Mouse (Mus musculus) neural tube, embryonic 11.5 days (tissue): ENCODE measurements around the gene Cercam. TPM values are rescaled to one million over a fixed set of nuclear protein-coding genes. Genes with fewer than 3 reads are reported as not detected.

Source experiments
- ATAC-seq: fragments of 200-750 bp; cut with Nextera tagmentation; 2 replicates; pipeline ENCODE4 v1.8.0; 2017; ENCODE audit warnings: moderate number of reproducible peaks, mild to moderate bottlenecking, moderate TSS enrichment, moderate library complexity; ENCODE audit not compliant: insufficient read depth, low FRiP score, low TSS enrichment
- DNase-seq: peaks from one replicate; pipeline ENCODE4 v3.0.0-alpha.2; 2015; ENCODE audit warnings: low spot score
- H3K27ac ChIP-seq: fragments of 300-500 bp; sonication (generic); 2 replicates; pipeline ENCODE4 v1.5.1; 2014; ENCODE audit warnings: low read depth, mild to moderate bottlenecking, low read length
- H3K27me3 ChIP-seq: fragments of 300-500 bp; sonication (generic); 2 replicates; pipeline ENCODE4 v1.6.1; 2014; ENCODE audit warnings: mild to moderate bottlenecking, low read length, mixed read lengths; ENCODE audit not compliant: control insufficient read depth, insufficient read depth
- H3K36me3 ChIP-seq: fragments of 300-500 bp; sonication (generic); 2 replicates; pipeline ENCODE4 v1.6.1; 2014; ENCODE audit warnings: mild to moderate bottlenecking, low read length, moderate library complexity, mixed read lengths; ENCODE audit not compliant: control insufficient read depth, insufficient read depth
- H3K4me1 ChIP-seq: fragments of 300-500 bp; sonication (generic); 2 replicates; pipeline ENCODE4 v1.6.1; 2014; ENCODE audit warnings: low read length, mixed read lengths; ENCODE audit not compliant: control insufficient read depth, insufficient read depth
- H3K4me2 ChIP-seq: fragments of 300-500 bp; sonication (generic); 2 replicates; pipeline ENCODE4 v1.6.1; 2014; ENCODE audit warnings: low read depth, mild to moderate bottlenecking, moderate library complexity
- H3K4me3 ChIP-seq: fragments of 300-500 bp; sonication (generic); 2 replicates; pipeline ENCODE4 v1.5.1; 2014; ENCODE audit warnings: low read depth, low read length
- H3K9ac ChIP-seq: fragments of 300-500 bp; sonication (generic); 2 replicates; pipeline ENCODE4 v1.6.1; 2014; ENCODE audit warnings: mild to moderate bottlenecking, low read length
- H3K9me3 ChIP-seq: fragments of 300-500 bp; sonication (generic); 2 replicates; pipeline ENCODE4 v1.6.1; 2016; ENCODE audit warnings: low read length; ENCODE audit not compliant: control insufficient read depth
- WGBS: fragments of 180-500 bp; shearing (Covaris S2); extraction: QIAGEN DNeasy Blood & Tissue Kit; methylation state at CpG from one replicate; pipeline ENCODE4 v1.1.7; 2014; 5-methylcytosine and 5-hydroxymethylcytosine counted together
- polyA plus RNA-seq: library from polyadenylated mRNA; unstranded; fragments of >200 nt; fragmentation: Nextera tagmentation; extraction: Ambion mirVana; gene quantifications from 2 replicates; pipeline ENCODE4 v1.2.1, GENCODE M21; 2014

Gene Cercam
- polyA plus RNA-seq = 17.5 and 20.2 TPM in 2 replicates

DNA sequence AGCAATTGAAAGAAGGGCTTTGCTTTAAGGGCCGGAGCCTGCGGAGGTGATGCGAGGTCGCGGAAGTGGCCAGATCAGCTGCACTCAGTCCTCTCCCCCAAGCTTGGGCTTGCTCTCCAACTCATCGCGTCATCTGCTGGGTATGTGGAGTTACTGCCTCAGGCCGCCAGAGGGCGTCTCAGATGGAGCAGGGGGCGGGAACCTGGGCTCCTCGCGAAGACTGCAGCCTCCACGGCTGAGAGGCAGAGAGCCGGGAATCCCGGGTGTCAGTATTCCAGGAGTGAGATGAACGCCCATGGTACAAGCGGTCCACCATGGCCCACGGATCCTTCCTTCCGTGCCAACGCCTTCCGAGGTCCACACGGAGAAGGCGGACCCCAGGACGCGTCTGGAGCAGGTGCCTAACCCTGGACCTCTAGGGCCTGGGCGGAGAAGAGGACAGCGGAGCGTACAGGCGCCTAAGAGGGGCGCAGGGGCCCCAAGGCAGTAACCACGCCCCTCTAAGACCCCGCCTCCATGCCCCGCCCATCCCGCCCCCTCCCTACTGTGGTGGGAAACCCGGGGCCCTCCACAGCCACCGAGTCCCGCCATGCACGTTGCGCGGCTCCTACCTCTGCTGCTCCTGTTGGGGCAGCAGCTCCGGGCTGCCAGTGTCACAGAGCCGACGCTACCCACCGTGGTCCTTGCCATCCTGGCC, at the start of gene Cercam:
Gene Cercam, plus strand, starts transcription at position 216 of the 697 bp plus-strand sequence.
- DNase-seq (peak; percentile 95), ATAC-seq (peak; percentile 92)
- Histone ChIP-seq H3K4me1 (peaks cover 11% of the 10 kb centered on the region), H3K9ac (peak within 1 kb of the TSS; percentile 66), H3K27me3 (no peaks in the 10 kb centered on the region), H3K36me3 (no peaks in the 10 kb centered on the region; the same call in 1 of the 2 replicates), H3K9me3 (no peaks in the 10 kb centered on the region), H3K4me2 (peak within 1 kb of the TSS; percentile 89), H3K27ac (peak within 1 kb of the TSS; percentile 57), H3K4me3 (peak within 1 kb of the TSS; percentile 47)
- under 1% methylated on average over 40 of the region's 44 CpGs for WGBS

DNA sequence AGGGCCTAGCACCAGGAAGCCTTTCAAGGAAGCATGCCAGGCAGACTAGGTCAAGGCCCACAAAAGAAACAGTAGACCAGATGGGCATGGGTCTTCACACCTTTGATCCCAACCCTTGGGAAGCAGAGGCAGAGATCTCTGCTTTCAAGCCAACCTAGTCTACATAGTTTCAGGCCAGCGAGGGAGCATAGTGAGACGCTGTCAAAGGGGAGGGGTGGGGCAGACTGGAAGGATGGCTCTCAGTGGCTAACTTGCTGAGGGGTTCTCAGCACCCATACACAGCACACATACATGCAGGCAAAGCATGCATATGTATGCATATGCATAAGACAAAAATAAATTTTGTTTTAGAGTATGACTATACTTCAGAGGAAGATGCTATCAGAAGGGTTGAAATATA, 49.6 kb upstream of the Cercam start:
- Histone ChIP-seq H3K27ac (peak overlapping the region; percentile 86), H3K9ac (no peak overlapping the region), H3K27me3 (no peaks in the 10 kb centered on the region), H3K4me3 (no peak overlapping the region), H3K36me3 (peaks cover 7% of the 10 kb centered on the region), H3K4me1 (peaks cover 12% of the 10 kb centered on the region), H3K4me2 (peak overlapping the region; percentile 44), H3K9me3 (no peaks in the 10 kb centered on the region)
- no peak for ATAC-seq
- no peak for DNase-seq
- 5% methylated on average over 2 of the region's 2 CpGs for WGBS

DNA sequence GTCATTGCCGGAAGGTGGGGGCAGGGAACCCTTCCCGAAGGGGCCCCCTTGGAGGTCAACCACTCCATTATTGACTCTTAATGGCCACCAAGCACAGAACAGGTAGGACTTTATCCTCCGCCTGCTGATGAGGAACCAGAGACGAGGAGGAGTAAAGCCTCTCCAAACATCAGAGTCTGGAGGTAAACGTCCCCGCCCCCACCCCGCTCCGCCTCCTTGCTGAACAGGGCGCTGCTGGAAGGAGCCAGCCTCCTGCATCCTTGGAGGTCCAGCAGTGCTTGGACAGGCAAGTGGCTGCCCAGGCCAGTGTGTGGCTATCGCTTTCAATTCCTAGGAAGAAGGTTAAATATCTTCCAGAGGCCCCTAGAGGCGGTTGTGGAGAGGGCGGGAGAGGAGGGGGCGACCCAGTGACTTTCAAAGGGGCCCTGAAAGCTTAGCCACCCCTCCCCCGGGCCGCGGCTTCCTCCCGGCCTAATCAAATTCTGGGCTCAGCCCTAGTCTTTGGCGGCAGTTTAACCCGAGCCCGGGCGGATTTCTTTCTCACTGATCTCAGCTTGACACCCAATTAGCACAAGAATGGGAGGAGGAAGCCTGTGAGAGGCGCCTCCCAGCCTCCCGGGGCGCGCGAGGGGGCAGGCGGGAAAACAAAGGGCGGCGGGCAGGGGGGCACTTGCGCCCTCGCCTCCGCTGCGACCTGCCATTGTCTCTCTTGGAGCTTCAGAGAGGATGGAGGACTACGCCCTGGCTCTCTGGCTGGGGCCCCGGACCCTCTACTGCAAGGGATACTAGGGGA, 48.7 kb upstream of the Cercam start, which contains the start of gene Urm1:
Gene Urm1, plus strand, starts transcription at position 51 of the 793 bp plus-strand sequence.
- H3K4me1 ChIP-seq = peaks cover 12% of the 10 kb centered on the region
- H3K27me3 ChIP-seq = no peaks in the 10 kb centered on the region
- no peaks in the 10 kb centered on the region for H3K9me3 ChIP-seq
- H3K4me3 ChIP-seq = peak within 1 kb of the TSS; percentile 28
- H3K27ac ChIP-seq = peak within 1 kb of the TSS; percentile 86
- peak within 1 kb of the TSS; percentile 44 for H3K4me2 ChIP-seq
- DNase-seq = peak; percentile 91
- ATAC-seq = peak; percentile 74
- under 1% methylated on average over 35 of the region's 35 CpGs for WGBS
- H3K9ac ChIP-seq = peak within 1 kb of the TSS; percentile 52
- H3K36me3 ChIP-seq = peaks cover 6% of the 10 kb centered on the region; the same call in 1 of the 2 replicates

DNA sequence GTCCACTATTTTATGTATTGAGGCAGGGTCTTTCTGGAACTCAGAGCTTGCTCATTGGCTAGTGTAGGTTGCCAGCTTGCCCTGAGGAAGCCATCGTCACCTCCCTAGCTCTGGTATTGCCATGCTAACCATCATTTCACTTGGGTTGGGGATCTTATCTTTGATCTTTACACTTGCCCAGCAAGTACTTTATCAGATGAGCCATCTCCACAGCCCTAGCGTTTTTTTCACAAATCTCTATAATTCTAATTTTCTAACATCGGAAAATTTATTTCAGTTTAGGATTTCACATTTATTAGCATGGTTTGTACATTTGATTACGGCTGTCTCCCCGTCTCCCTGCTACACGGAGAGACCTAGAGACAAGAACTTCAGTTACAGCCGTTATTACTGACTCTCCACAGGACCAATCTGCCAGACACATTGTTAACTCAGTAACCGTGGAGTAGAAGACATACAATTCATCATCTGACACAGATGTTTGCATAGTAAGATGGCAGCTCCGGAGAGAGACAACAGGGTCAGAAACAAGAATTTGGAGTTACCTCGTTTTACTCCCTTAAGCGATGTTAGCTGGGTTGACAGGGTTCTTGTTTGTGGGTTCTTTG, 42.5 kb upstream of the Cercam start:
- ATAC-seq (no peak), DNase-seq (no peak)
- Histone ChIP-seq H3K27ac (peak overlapping the region; percentile 86), H3K27me3 (no peaks in the 10 kb centered on the region), H3K9me3 (no peaks in the 10 kb centered on the region), H3K4me3 (peak overlapping the region; percentile 66), H3K36me3 (no peaks in the 10 kb centered on the region), H3K4me2 (peak overlapping the region; percentile 64), H3K9ac (peak overlapping the region; percentile 67), H3K4me1 (peaks cover 6% of the 10 kb centered on the region)
- 11% methylated on average over 11 of the region's 11 CpGs for WGBS

DNA sequence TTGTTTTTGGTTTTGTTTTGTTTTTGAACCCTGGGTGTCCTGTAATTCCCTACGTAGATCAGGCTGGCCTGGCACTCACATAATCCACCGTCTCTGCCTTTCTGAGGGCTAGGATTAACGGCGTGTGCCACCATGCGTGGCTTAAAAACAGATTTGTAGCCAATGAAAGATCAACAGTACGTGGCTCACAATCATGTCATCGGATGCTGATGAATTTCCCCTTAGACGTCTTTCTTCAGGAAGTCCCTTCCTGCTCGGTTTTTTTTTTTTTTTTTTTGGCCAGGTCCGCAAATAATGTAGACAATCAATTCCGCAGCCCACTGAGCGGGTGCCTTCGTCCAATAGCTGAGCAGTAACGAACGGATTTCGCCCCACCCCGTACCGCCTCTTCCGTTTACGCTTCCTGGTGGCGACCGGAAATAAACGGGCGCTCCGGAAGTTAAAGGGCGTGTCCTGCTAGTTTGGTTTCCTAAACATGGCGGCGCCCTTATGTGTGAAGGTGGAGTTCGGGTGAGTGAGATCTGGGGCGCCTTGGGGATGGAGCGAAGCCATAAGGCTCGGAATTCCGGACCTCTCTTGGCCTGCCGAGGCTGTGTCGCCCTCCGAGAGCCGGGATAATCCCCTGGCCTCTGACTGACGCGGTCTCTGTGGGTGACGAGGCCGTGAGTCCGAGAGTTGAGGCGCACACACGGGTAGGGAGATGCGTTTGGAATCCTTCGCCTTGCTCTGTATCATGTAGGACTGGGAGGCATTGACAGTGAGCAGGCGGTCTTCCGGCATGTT, 41.8 kb upstream of the Cercam start:
- Histone ChIP-seq H3K27ac (peak overlapping the region; percentile 86), H3K4me1 (peaks cover 6% of the 10 kb centered on the region), H3K9me3 (no peaks in the 10 kb centered on the region), H3K4me3 (peak overlapping the region; percentile 66), H3K9ac (peak overlapping the region; percentile 67), H3K4me2 (peak overlapping the region; percentile 64), H3K27me3 (no peaks in the 10 kb centered on the region), H3K36me3 (no peaks in the 10 kb centered on the region)
- DNase-seq = peak; percentile 96
- WGBS = under 1% methylated on average over 48 of the region's 48 CpGs
- peak; percentile 95 for ATAC-seq

DNA sequence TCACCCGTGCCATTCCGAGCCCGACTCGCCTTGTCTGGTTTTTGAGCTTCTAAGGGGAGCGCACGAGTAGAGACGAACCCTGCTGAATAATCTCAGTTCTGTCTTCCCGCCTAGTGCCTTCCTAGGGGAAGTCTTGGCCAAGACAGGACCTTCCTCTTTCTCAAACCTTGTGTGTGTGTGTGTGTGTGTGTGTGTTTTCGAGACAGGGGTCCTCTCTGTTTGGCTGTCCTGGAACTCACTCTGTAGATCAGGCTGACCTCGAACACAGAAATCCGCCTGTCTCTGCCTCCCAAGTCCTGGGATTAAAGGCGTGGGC, 41.3 kb upstream of the Cercam start:
- DNase-seq (no peak), ATAC-seq (no peak)
- peak overlapping the region; percentile 67 for H3K9ac ChIP-seq
- peak overlapping the region; percentile 64 for H3K4me2 ChIP-seq
- H3K27ac ChIP-seq = no peak overlapping the region
- 4% methylated on average over 12 of the region's 12 CpGs for WGBS
- peaks cover 6% of the 10 kb centered on the region for H3K4me1 ChIP-seq
- H3K36me3 ChIP-seq = no peaks in the 10 kb centered on the region
- no peaks in the 10 kb centered on the region for H3K9me3 ChIP-seq
- H3K27me3 ChIP-seq = no peaks in the 10 kb centered on the region
- peak overlapping the region; percentile 66 for H3K4me3 ChIP-seq

DNA sequence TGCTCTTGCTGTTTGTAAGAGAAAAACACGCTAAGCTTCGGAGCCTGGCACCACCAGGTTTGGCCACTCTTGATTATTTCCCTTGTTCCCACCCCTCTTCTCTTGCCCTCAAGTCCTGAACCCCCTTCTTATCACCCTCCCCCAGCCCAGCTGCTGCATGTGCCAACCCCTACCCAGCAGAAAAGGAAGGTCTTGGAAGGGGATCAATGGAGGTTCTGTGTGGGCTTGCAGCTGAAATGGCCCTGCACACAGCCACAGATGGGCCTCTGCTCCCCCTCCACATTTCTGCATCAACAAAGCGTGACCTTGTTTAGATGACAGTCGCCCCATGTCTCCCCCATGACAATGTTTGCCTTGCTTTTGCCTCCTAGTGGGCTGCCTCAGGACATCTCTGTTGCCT, 37.9 kb upstream of the Cercam start:
- DNase-seq (no peak), ATAC-seq (no peak)
- Histone ChIP-seq H3K4me3 (no peak overlapping the region), H3K4me2 (no peak overlapping the region), H3K36me3 (peaks cover 4% of the 10 kb centered on the region; the same call in 1 of the 2 replicates), H3K9ac (no peak overlapping the region), H3K9me3 (no peaks in the 10 kb centered on the region), H3K27me3 (no peaks in the 10 kb centered on the region), H3K27ac (no peak overlapping the region), H3K4me1 (peaks cover 14% of the 10 kb centered on the region)
- 87% methylated on average over 4 of the region's 4 CpGs for WGBS

DNA sequence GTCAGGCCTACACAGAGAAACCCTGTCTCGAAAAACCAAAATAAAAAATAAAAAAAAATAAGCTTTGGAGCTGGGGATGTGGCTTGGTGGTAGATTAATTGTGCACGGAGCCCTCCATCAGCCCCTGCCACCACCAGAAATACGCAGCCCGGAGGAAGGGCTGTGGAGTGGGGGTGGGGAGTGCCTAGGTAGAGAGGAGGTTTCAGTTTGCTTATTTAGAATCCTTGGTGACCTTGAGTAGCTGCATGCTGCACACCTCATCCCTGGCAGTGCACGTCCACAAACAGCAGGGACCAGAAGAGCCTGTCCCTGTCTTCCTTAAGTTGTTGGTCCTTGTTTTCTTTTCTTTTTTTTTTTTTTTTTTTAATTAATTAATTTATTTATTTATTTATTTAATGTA, 35.2 kb upstream of the Cercam start:
- Histone ChIP-seq H3K4me2 (no peak overlapping the region), H3K9ac (no peak overlapping the region), H3K27me3 (no peaks in the 10 kb centered on the region), H3K27ac (no peak overlapping the region), H3K4me3 (no peak overlapping the region), H3K36me3 (peaks cover 4% of the 10 kb centered on the region; the same call in 1 of the 2 replicates), H3K9me3 (no peaks in the 10 kb centered on the region), H3K4me1 (peaks cover 21% of the 10 kb centered on the region)
- WGBS = 97% methylated on average over 5 of the region's 5 CpGs
- no peak for ATAC-seq
- no peak for DNase-seq
